Mouse (Mus musculus): ENCODE data around the gene Tmem82. TPM values are rescaled to one million over a fixed set of nuclear protein-coding genes. Genes with fewer than 3 reads are reported as not detected.
"Not testable (repeated sequence)": the region's sequence is repeated elsewhere in the genome, so short reads cannot be mapped to it uniquely, and the experiment has no call there.

Tmem82 gene
- polyA plus RNA-seq, 1 experiment from 2014 or later = not detected

- Histone ChIP-seq H3K4me3 (ENCODE audit: low read depth, low read length) (no peak overlapping the region), H3K27ac (ENCODE audit: low read depth, low read length) (no peak overlapping the region), H3K4me1 (ENCODE audit: control insufficient read depth, insufficient read depth, low read length) (no peaks in the 10 kb centered on the region), H3K4me2 (ENCODE audit: low read length) (no peak overlapping the region), H3K9me3 (replicated peaks; ENCODE audit: control insufficient read depth, low read length) (no peaks in the 10 kb centered on the region), H3K36me3 (ENCODE audit: control insufficient read depth, insufficient read depth, low read length) (no peaks in the 10 kb centered on the region), H3K9ac (ENCODE audit: low read length) (no peak overlapping the region), H3K27me3 (replicated peaks; ENCODE audit: control insufficient read depth, insufficient read depth, low read length) (no peaks in the 10 kb centered on the region)
- ATAC-seq (no peak), DNase-seq (ENCODE audit: low spot score) (no peak)
- WGBS = 75% methylated on average over 1 of the region's 1 CpGs
Measured at GRCm38 (mm10) chr4:141570821-141571220, 47.6 kb downstream of the Tmem82 start.

GRCm38 (mm10) chr4:141570004-141570403, 48.4 kb downstream of the Tmem82 start:
- Histone ChIP-seq H3K4me1 (ENCODE audit: control insufficient read depth, insufficient read depth, low read length) (no peaks in the 10 kb centered on the region), H3K9ac (ENCODE audit: low read length) (no peak overlapping the region), H3K36me3 (ENCODE audit: control insufficient read depth, insufficient read depth, low read length) (no peaks in the 10 kb centered on the region), H3K4me2 (ENCODE audit: low read length) (no peak overlapping the region), H3K27ac (ENCODE audit: low read depth, low read length) (no peak overlapping the region), H3K9me3 (replicated peaks; ENCODE audit: control insufficient read depth, low read length) (no peaks in the 10 kb centered on the region), H3K27me3 (replicated peaks; ENCODE audit: control insufficient read depth, insufficient read depth, low read length) (no peaks in the 10 kb centered on the region), H3K4me3 (ENCODE audit: low read depth, low read length) (no peak overlapping the region)
- 82% methylated on average over 6 of the region's 6 CpGs for WGBS
- ATAC-seq (no peak), DNase-seq (ENCODE audit: low spot score) (no peak)

- Histone ChIP-seq H3K27ac (ENCODE audit: low read depth, low read length) (no peak overlapping the region), H3K4me1 (ENCODE audit: control insufficient read depth, insufficient read depth, low read length) (no peaks in the 10 kb centered on the region), H3K4me2 (ENCODE audit: low read length) (no peak overlapping the region), H3K36me3 (ENCODE audit: control insufficient read depth, insufficient read depth, low read length) (no peaks in the 10 kb centered on the region), H3K4me3 (ENCODE audit: low read depth, low read length) (no peak overlapping the region), H3K9me3 (replicated peaks; ENCODE audit: control insufficient read depth, low read length) (no peaks in the 10 kb centered on the region), H3K9ac (ENCODE audit: low read length) (no peak overlapping the region), H3K27me3 (replicated peaks; ENCODE audit: control insufficient read depth, insufficient read depth, low read length) (no peaks in the 10 kb centered on the region)
- ATAC-seq (no peak), DNase-seq (ENCODE audit: low spot score) (no peak)
- 93% methylated on average over 5 of the region's 5 CpGs for WGBS
Measured at GRCm38 (mm10) chr4:141568966-141569365, 49.5 kb downstream of the Tmem82 start.

GRCm38 (mm10) chr4:141567174-141567573, 51.3 kb downstream of the Tmem82 start:
- H3K4me3 ChIP-seq (ENCODE audit: low read depth, low read length); ATAC-seq; H3K9me3 ChIP-seq (replicated peaks; ENCODE audit: control insufficient read depth, low read length); H3K9ac ChIP-seq (ENCODE audit: low read length); DNase-seq (ENCODE audit: low spot score); H3K27me3 ChIP-seq (replicated peaks; ENCODE audit: control insufficient read depth, insufficient read depth, low read length); H3K36me3 ChIP-seq (ENCODE audit: control insufficient read depth, insufficient read depth, low read length); H3K27ac ChIP-seq (ENCODE audit: low read depth, low read length); H3K4me1 ChIP-seq (ENCODE audit: control insufficient read depth, insufficient read depth, low read length); H3K4me2 ChIP-seq (ENCODE audit: low read length): not testable (repeated sequence)
- 94% methylated on average over 7 of the region's 7 CpGs for WGBS

GRCm38 (mm10) chr4:141566187-141566586, 52.2 kb downstream of the Tmem82 start:
- H3K27ac ChIP-seq (ENCODE audit: low read depth, low read length) = no peak overlapping the region
- H3K27me3 ChIP-seq (replicated peaks; ENCODE audit: control insufficient read depth, insufficient read depth, low read length) = no peaks in the 10 kb centered on the region
- no peak overlapping the region for H3K4me2 ChIP-seq (ENCODE audit: low read length)
- ATAC-seq (no peak), DNase-seq (ENCODE audit: low spot score) (no peak)
- H3K4me1 ChIP-seq (ENCODE audit: control insufficient read depth, insufficient read depth, low read length) = no peaks in the 10 kb centered on the region
- 92% methylated on average over 6 of the region's 6 CpGs for WGBS
- H3K4me3 ChIP-seq (ENCODE audit: low read depth, low read length) = no peak overlapping the region
- H3K36me3 ChIP-seq (ENCODE audit: control insufficient read depth, insufficient read depth, low read length) = no peaks in the 10 kb centered on the region
- no peak overlapping the region for H3K9ac ChIP-seq (ENCODE audit: low read length)
- H3K9me3 ChIP-seq (replicated peaks; ENCODE audit: control insufficient read depth, low read length) = no peaks in the 10 kb centered on the region

GRCm38 (mm10) chr4:141565325-141565724, 53.1 kb downstream of the Tmem82 start:
- H3K27me3 ChIP-seq (replicated peaks; ENCODE audit: control insufficient read depth, insufficient read depth, low read length) = no peaks in the 10 kb centered on the region
- H3K4me3 ChIP-seq (ENCODE audit: low read depth, low read length) = no peak overlapping the region
- ATAC-seq (no peak), DNase-seq (ENCODE audit: low spot score) (no peak)
- H3K36me3 ChIP-seq (ENCODE audit: control insufficient read depth, insufficient read depth, low read length) = no peaks in the 10 kb centered on the region
- H3K4me1 ChIP-seq (ENCODE audit: control insufficient read depth, insufficient read depth, low read length) = no peaks in the 10 kb centered on the region
- H3K27ac ChIP-seq (ENCODE audit: low read depth, low read length) = no peak overlapping the region
- H3K9me3 ChIP-seq (replicated peaks; ENCODE audit: control insufficient read depth, low read length) = no peaks in the 10 kb centered on the region
- no peak overlapping the region for H3K4me2 ChIP-seq (ENCODE audit: low read length)
- no peak overlapping the region for H3K9ac ChIP-seq (ENCODE audit: low read length)
- WGBS = 8% methylated on average over 7 of the region's 7 CpGs

GRCm38 (mm10) chr4:141564660-141565059, 53.8 kb downstream of the Tmem82 start:
- Histone ChIP-seq H3K36me3 (ENCODE audit: control insufficient read depth, insufficient read depth, low read length) (no peaks in the 10 kb centered on the region), H3K27me3 (replicated peaks; ENCODE audit: control insufficient read depth, insufficient read depth, low read length) (no peaks in the 10 kb centered on the region), H3K4me3 (ENCODE audit: low read depth, low read length) (no peak overlapping the region), H3K27ac (ENCODE audit: low read depth, low read length) (no peak overlapping the region), H3K4me2 (ENCODE audit: low read length) (no peak overlapping the region), H3K9ac (ENCODE audit: low read length) (no peak overlapping the region), H3K9me3 (replicated peaks; ENCODE audit: control insufficient read depth, low read length) (no peaks in the 10 kb centered on the region), H3K4me1 (ENCODE audit: control insufficient read depth, insufficient read depth, low read length) (0 out of 2 replicates have a peak, but pooled peaks cover 1% of the 10 kb centered on the region)
- 93% methylated on average over 3 of the region's 3 CpGs for WGBS
- DNase-seq (ENCODE audit: low spot score) = no peak
- ATAC-seq = no peak

- Histone ChIP-seq H3K9me3 (replicated peaks; ENCODE audit: control insufficient read depth, low read length) (no peaks in the 10 kb centered on the region), H3K27ac (ENCODE audit: low read depth, low read length) (no peak overlapping the region), H3K4me2 (ENCODE audit: low read length) (no peak overlapping the region), H3K4me3 (ENCODE audit: low read depth, low read length) (no peak overlapping the region), H3K36me3 (ENCODE audit: control insufficient read depth, insufficient read depth, low read length) (no peaks in the 10 kb centered on the region), H3K4me1 (ENCODE audit: control insufficient read depth, insufficient read depth, low read length) (0 out of 2 replicates have a peak, but pooled peaks cover 5% of the 10 kb centered on the region), H3K27me3 (replicated peaks; ENCODE audit: control insufficient read depth, insufficient read depth, low read length) (no peaks in the 10 kb centered on the region), H3K9ac (ENCODE audit: low read length) (no peak overlapping the region)
- ATAC-seq = no peak
- DNase-seq (ENCODE audit: low spot score) = no peak
- 95% methylated on average over 4 of the region's 4 CpGs for WGBS
Measured at GRCm38 (mm10) chr4:141564209-141564608, 54.2 kb downstream of the Tmem82 start.
